Mouse (Mus musculus) MEL-GATA-1-ER (cell line): ENCODE data around the gene Psme1.
A peak's percentile ranks its signal among the peaks of the same experiment; 100 is the strongest.

Experiments
- DNase-seq: peaks from one replicate; pipeline ENCODE4 v3.0.0-alpha.2; 2012; ENCODE audit warnings: low read depth; ENCODE audit errors: extremely low read depth

Psme1 gene

GRCm38 (mm10) chr14:55570588-55570987 is 7.3 kb upstream of the Psme1 start:
- DNase-seq, result no peak

- DNase-seq, result no peak
Measured at GRCm38 (mm10) chr14:55571760-55572159, 6.2 kb upstream of the Psme1 start.

DNA sequence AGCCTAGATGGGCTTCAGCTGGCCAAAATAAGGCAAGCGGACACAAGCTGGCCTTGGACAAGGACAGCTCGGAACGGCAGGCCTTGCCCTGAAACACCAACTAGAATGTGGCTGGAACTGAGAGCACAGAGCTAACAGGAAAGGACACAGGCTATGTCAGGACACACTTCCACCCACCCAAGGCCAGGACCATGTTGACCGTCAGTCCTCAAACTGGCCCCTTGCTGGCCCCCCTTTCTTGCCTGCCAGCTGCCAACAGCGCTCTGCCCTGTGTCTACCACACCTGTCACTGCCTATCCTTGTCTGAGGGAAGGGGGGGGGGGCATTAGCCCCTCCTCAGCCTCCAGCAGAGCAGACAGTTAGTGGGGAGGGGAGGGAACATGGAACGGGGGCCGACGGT is 2.6 kb upstream of the Psme1 start, which contains the start of gene Fitm1:
Fitm1 (plus strand) TSS at position 316 of the 400 bp plus-strand sequence.
- DNase-seq, result no peak

- no peak for DNase-seq
Measured at GRCm38 (mm10) chr14:55575711-55576110, 2.2 kb upstream of the Psme1 start.

GRCm38 (mm10) chr14:55576376-55576775 is 1.5 kb upstream of the Psme1 start:
- DNase-seq, result no peak

DNA sequence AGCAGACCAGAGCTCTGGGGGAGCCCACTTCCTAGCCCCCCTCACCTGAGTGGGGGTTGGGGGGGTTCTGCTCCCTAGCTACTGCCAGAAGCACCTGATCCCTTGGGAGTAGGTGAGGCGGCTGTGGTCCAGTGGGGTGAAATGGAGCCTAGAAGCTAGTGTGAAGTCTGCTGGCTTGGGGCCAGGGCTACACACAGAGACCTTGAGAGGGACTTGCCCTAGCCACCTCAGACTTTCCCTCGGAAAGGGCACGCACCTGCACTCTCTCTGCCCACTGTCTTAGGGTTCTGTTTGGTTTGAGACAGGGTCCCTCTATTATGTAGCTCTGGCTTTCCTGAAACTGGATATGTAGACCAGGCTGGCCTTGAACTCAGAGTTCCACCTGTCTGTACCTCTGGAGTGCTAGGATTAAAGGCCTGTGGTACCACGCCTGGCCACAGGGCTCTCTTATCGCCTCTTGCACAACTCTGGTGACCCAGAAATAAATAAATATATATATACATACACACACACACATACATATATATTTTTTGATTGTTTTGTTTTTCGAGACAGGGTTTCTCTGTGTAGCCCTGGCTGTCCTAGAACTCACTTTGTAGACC is 846 bp downstream of the Psme1 start:
- DNase-seq, result no peak

- DNase-seq, result no peak
Measured at GRCm38 (mm10) chr14:55579511-55580496, 1.9 kb downstream of the Psme1 start.

GRCm38 (mm10) chr14:55580731-55581130 is 2.8 kb downstream of the Psme1 start:
- no peak for DNase-seq

GRCm38 (mm10) chr14:55581981-55582681 is 4.2 kb downstream of the Psme1 start:
- DNase-seq, result peak; percentile 14

DNA sequence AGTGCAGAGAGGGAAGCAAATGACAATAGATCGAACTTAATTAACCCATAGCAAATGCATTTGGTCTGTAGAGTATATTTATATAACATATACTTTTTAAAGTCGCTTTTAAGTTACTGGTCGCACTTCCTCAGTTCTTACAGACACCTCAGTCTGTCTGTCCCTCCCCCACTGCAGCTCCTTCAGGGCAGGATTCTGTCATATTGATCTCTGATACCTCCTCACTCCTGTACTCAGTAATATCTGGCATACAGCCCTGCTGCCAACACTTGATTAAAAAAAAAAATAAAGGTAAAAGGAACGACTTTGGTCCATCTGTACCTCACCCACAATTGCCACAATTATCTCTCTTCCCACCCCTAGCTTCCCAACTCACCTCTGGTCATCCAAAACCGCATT is 6.4 kb downstream of the Psme1 start:
- DNase-seq, result no peak

GRCm38 (mm10) chr14:55584702-55585565 is 7.0 kb downstream of the Psme1 start, which contains the start of gene Emc9:
Gene Emc9, minus strand, starts transcription at chr14:55585302.
- peak; percentile 86 for DNase-seq

DNA sequence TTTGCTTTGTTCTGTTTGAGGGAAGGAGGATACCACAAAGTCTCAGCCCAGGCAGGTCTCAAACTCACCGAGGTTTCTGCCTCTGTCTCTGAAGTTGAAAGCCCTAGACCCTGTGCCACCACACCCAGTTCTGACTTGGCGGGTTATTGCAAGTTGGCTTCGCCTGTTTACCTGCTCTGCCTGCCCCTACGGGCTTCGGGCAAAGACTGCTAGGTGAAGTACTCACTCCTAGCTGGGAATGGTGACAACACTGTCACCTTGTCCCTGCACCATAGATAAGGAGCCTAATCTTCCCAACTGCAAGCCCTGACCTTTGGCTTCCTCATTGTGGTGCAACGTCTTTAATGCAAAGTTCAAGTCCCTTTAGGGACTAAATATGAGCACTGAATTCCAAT is 7.6 kb downstream of the Psme1 start:
- DNase-seq, result peak; percentile 57

DNA sequence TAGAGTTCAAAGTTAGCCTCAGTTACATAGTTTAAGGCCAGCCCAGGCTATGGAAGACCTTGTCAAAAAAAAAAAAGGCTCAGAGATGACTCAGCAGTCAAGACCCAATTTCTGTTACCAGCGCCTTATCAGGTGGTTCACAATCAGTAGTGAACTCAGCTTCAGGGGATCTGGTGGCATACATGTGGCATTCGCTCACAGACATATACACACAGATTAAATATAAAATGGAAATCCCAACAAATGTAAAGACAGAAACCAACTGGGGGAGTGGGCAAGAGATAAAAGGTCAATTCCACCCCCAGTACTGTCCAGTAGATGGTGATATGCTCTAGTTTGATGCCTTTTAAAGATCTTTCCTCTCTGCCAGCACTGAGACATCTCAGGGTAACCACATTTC is 8.2 kb downstream of the Psme1 start:
- peak; percentile 75 for DNase-seq

DNA sequence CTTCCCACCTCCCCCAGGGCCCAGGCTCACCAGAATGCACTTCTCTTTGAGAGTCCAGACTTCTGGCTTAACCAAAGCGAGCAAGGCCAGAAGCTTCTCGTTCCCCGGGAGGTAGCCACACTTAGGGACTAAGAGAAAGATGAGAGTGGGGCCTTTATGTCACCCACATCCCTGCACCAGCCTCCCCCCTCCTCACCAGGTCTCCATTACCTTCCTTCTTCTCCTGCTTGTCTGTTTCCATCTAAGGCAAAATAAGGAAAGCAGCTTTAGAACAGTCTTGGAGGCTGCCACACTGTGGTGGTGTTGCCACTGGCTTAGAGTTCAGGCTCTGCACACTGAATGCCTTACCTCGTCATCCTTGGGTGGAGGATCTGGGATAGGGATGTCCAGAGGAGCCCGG is 11.3 kb downstream of the Psme1 start:
- no peak for DNase-seq

DNA sequence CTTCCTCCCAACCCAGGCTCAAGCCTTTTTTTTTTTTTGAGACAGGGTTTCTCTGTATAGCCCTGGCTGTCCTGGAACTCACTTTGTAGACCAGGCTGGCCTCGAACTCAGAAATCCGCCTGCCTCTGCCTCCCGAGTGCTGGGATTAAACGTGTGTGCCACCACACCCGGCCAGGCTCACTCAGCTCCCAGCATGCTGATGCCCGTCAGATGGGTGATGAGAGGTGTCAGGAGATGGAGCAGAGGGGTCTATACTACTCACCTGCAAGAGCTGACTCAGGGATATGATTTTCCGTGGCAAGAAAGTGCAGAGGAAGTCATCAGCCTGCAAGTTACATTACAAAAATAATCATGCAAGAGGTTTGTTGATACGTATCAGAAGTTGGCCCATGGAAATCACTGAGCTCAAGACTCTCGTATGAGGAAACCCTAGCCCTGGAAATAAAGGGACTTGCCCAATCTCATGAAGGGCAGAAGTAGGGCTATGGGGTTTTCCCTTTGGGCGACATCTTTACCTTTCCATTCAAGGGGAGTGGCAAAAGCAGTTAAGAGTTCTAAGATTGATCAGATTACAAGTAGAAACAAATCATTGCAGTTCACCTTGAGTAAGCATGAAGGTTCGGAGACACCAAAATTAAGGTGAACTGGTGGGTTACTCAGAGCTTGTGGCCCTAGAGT is 12.0 kb downstream of the Psme1 start:
- DNase-seq, result no peak

DNA sequence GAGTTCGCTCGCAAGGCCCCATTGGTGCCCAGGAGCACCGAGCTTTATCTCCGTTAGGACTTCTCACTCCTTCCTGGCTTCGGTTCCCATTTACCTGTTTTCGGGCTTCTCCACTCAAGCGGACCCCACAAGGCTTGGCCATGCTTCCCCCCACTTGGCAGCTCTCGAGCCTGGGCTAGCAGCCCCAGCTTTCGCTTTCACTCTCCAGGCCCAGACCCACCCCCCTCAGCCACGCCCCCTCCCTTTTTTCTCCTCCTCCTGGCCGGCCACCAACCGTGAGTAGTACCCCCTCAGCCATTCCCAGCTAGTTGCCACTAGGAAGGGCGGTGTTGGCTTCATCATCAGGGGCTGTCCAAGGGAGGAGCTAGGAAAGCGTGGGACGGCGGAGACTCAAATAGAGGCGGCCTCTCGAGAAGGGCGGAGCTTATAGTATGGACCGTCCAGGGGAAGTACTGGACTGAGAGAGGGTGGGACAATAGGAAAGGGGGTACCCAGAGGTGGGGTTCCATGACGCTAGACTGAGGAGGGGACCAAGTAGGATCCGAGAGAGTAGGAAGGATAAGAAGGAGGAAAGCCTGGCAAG is 12.9 kb downstream of the Psme1 start, which contains the start of gene Psme2:
Psme2 (minus strand) TSS at position 366 of the 583 bp plus-strand sequence.
- DNase-seq, result peak; percentile 95

- peak; percentile 94 for DNase-seq
Measured at GRCm38 (mm10) chr14:55591331-55591891, 13.5 kb downstream of the Psme1 start, which contains the start of gene Rnf31. Gene Rnf31, plus strand, starts transcription at chr14:55591708.

DNA sequence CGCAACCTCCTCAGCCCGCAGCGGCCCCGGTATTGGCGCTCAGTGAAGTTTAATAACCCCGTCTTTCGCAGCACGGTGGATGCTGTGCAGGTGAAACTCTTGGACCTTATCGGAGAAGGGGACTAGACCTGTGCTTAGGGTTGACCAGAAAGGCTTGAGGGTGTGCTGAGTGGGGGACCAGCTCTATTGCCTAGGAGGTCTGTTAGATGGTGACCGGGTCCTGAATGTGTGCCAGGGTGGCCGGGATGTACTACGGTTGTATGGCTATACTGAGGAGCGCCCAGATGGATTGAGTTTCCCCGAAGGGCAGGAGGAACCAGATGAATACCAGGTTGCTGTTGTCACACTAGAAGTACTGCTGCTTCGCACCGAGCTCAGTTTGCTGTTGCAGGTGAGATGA is 14.3 kb downstream of the Psme1 start:
- DNase-seq, result peak; percentile 15

- no peak for DNase-seq
Measured at GRCm38 (mm10) chr14:55596036-55596690, 18.2 kb downstream of the Psme1 start.
